Mouse (Mus musculus): ENCODE measurements around the gene Pkn2. TPM values are rescaled to one million over a fixed set of nuclear protein-coding genes. Genes with fewer than 3 reads are reported as not detected.

Pkn2 gene
- polyA plus RNA-seq, 1 experiment from 2014 or later = 30.9 TPM

DNA sequence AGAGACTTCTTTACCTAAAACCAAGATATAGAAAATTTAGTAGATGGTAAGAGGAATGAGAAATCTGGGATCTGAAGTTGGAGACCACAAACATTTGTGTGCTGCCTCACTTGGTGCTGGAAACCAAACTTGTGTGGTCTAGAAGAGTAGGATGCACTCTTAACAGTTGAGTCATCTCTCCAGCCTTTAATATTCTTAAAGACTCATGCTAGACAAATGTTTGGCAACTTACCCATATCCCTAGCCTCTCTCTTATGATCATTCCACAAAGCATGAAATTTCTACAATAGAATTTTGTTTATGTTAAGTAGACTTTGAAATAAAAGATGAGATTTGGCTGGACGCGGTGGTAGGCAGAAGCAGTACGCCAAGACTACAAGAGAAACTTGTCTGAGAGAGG lies 64.3 kb downstream of the Pkn2 start:
- DNase-seq = no peak
- ATAC-seq (ENCODE audit: low FRiP score, low TSS enrichment) = no peak
- Histone ChIP-seq H3K9me3 (ENCODE audit: control insufficient read depth, low read length) (no peaks in the 10 kb centered on the region), H3K36me3 (ENCODE audit: control insufficient read depth, insufficient read depth, low read length) (peaks cover 17% of the 10 kb centered on the region), H3K9ac (replicated peaks; ENCODE audit: low read length) (no peak overlapping the region), H3K27me3 (ENCODE audit: control insufficient read depth, insufficient read depth, low read length) (no peaks in the 10 kb centered on the region), H3K4me1 (ENCODE audit: control insufficient read depth, insufficient read depth, low read length) (no peaks in the 10 kb centered on the region), H3K4me2 (ENCODE audit: low read length) (no peak overlapping the region), H3K27ac (replicated peaks; ENCODE audit: low read depth, low read length) (no peak overlapping the region), H3K4me3 (replicated peaks; ENCODE audit: low read depth, low read length) (no peak overlapping the region)
- 95% methylated on average over 3 of the region's 3 CpGs for WGBS

DNA sequence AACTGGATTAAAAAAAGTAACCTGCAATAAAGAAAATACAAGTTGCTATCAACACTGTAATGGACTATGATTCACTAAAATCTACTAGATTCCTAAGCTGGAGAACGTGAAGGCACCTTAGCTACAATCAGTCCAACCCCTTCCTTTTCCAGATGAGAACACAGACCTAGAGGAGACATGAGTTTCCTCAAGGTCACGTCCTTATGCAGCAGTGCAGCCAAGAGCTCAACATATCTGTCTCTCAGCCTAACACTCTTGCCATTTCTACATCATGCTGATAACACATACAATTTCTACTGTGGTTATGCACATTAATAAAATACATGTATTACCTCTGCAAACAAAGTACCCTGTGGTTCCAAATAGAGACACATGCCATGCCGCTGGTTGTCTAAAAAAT lies 70.2 kb downstream of the Pkn2 start:
- H3K4me1 ChIP-seq (ENCODE audit: control insufficient read depth, insufficient read depth, low read length) = no peaks in the 10 kb centered on the region
- no peaks in the 10 kb centered on the region for H3K9me3 ChIP-seq (ENCODE audit: control insufficient read depth, low read length)
- DNase-seq = no peak
- no peaks in the 10 kb centered on the region for H3K27me3 ChIP-seq (ENCODE audit: control insufficient read depth, insufficient read depth, low read length)
- H3K36me3 ChIP-seq (ENCODE audit: control insufficient read depth, insufficient read depth, low read length) = peaks cover 29% of the 10 kb centered on the region
- H3K4me3 ChIP-seq (replicated peaks; ENCODE audit: low read depth, low read length) = no peak overlapping the region
- whole genome bisulfite sequencing = 93% methylated on average over 3 of the region's 3 CpGs
- no peak overlapping the region for H3K9ac ChIP-seq (replicated peaks; ENCODE audit: low read length)
- H3K4me2 ChIP-seq (ENCODE audit: low read length) = no peak overlapping the region
- ATAC-seq (ENCODE audit: low FRiP score, low TSS enrichment) = no peak
- H3K27ac ChIP-seq (replicated peaks; ENCODE audit: low read depth, low read length) = no peak overlapping the region

GRCm38 (mm10) chr3:142795587-142795986 lies 86.2 kb downstream of the Pkn2 start:
- no peak for ATAC-seq (ENCODE audit: low FRiP score, low TSS enrichment)
- Histone ChIP-seq H3K27me3 (ENCODE audit: control insufficient read depth, insufficient read depth, low read length) (no peaks in the 10 kb centered on the region), H3K36me3 (ENCODE audit: control insufficient read depth, insufficient read depth, low read length) (peaks cover 62% of the 10 kb centered on the region), H3K27ac (replicated peaks; ENCODE audit: low read depth, low read length) (no peak overlapping the region), H3K9me3 (ENCODE audit: control insufficient read depth, low read length) (no peaks in the 10 kb centered on the region), H3K4me1 (ENCODE audit: control insufficient read depth, insufficient read depth, low read length) (no peaks in the 10 kb centered on the region), H3K4me3 (replicated peaks; ENCODE audit: low read depth, low read length) (no peak overlapping the region), H3K4me2 (ENCODE audit: low read length) (no peak overlapping the region), H3K9ac (replicated peaks; ENCODE audit: low read length) (no peak overlapping the region)
- no peak for DNase-seq
- WGBS = 97% methylated on average over 3 of the region's 3 CpGs

- H3K9me3 ChIP-seq (ENCODE audit: control insufficient read depth, low read length) = no peaks in the 10 kb centered on the region
- 43% methylated on average over 2 of the region's 2 CpGs for WGBS
- no peaks in the 10 kb centered on the region for H3K4me1 ChIP-seq (ENCODE audit: control insufficient read depth, insufficient read depth, low read length)
- DNase-seq = peak; percentile 23
- no peak overlapping the region for H3K4me2 ChIP-seq (ENCODE audit: low read length)
- H3K27me3 ChIP-seq (ENCODE audit: control insufficient read depth, insufficient read depth, low read length) = no peaks in the 10 kb centered on the region
- H3K9ac ChIP-seq (replicated peaks; ENCODE audit: low read length) = no peak overlapping the region
- no peak for ATAC-seq (ENCODE audit: low FRiP score, low TSS enrichment)
- H3K4me3 ChIP-seq (replicated peaks; ENCODE audit: low read depth, low read length) = no peak overlapping the region
- H3K36me3 ChIP-seq (ENCODE audit: control insufficient read depth, insufficient read depth, low read length) = peaks cover 51% of the 10 kb centered on the region
- H3K27ac ChIP-seq (replicated peaks; ENCODE audit: low read depth, low read length) = no peak overlapping the region
These were observed 95.3 kb downstream of the Pkn2 start for GRCm38 (mm10) chr3:142786423-142787072.

DNA sequence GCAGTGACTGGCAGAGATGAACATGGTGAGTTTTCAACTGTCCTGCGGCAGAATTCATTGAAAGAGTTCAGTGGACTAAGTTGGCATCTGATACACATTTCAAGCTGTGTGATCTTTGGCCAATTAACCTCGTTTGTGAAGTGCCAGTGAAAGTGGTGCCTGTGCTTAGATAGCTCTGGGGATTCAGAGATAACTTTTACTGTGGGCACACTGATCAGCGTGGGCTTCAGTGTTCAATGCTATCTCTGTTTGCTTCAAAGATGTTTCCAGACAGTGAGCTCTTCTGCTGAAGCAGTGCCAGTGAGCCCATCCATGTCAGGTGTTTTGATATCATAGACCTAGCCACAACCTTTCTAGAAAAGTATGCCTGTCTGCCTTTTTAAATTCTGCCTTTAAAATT lies 104.6 kb downstream of the Pkn2 start:
- WGBS = 83% methylated on average over 3 of the region's 3 CpGs
- no peak for ATAC-seq (ENCODE audit: low FRiP score, low TSS enrichment)
- no peaks in the 10 kb centered on the region for H3K9me3 ChIP-seq (ENCODE audit: control insufficient read depth, low read length)
- H3K4me3 ChIP-seq (replicated peaks; ENCODE audit: low read depth, low read length) = no peak overlapping the region
- H3K27ac ChIP-seq (replicated peaks; ENCODE audit: low read depth, low read length) = no peak overlapping the region
- no peaks in the 10 kb centered on the region for H3K4me1 ChIP-seq (ENCODE audit: control insufficient read depth, insufficient read depth, low read length)
- H3K27me3 ChIP-seq (ENCODE audit: control insufficient read depth, insufficient read depth, low read length) = no peaks in the 10 kb centered on the region
- H3K36me3 ChIP-seq (ENCODE audit: control insufficient read depth, insufficient read depth, low read length) = peaks cover 63% of the 10 kb centered on the region
- H3K9ac ChIP-seq (replicated peaks; ENCODE audit: low read length) = no peak overlapping the region
- no peak overlapping the region for H3K4me2 ChIP-seq (ENCODE audit: low read length)
- DNase-seq = no peak

- Histone ChIP-seq H3K9me3 (ENCODE audit: control insufficient read depth, low read length) (no peaks in the 10 kb centered on the region), H3K4me3 (replicated peaks; ENCODE audit: low read depth, low read length) (no peak overlapping the region), H3K27me3 (ENCODE audit: control insufficient read depth, insufficient read depth, low read length) (no peaks in the 10 kb centered on the region), H3K4me2 (ENCODE audit: low read length) (no peak overlapping the region), H3K27ac (replicated peaks; ENCODE audit: low read depth, low read length) (no peak overlapping the region), H3K36me3 (ENCODE audit: control insufficient read depth, insufficient read depth, low read length) (peaks cover 33% of the 10 kb centered on the region), H3K9ac (replicated peaks; ENCODE audit: low read length) (no peak overlapping the region), H3K4me1 (ENCODE audit: control insufficient read depth, insufficient read depth, low read length) (no peaks in the 10 kb centered on the region)
- 82% methylated on average over 4 of the region's 4 CpGs for WGBS
- ATAC-seq (ENCODE audit: low FRiP score, low TSS enrichment) = no peak; the same call in 1 of the 2 replicates
- DNase-seq = no peak
These were observed 108.1 kb downstream of the Pkn2 start for GRCm38 (mm10) chr3:142773538-142774191.

DNA sequence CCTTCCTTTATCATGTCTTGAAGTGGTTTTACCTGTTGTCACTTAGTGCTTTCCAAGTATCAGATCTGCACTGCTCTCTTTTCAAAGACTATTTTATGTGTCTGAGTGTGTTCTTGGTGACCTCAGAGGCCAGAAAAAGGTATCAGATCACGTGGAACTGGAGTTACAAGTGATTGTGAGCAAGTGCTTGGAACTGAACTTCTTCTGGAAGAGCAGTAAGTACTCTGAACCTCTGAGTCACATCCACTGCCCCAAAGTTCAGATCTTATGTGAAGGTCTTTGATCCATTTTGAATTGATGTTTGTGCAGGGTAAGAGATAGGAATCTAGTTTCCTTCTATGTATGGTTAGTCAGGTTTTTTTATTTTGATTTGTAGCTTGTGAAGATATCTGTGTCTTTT lies 111.3 kb downstream of the Pkn2 start:
- Histone ChIP-seq H3K4me2 (ENCODE audit: low read length) (no peak overlapping the region), H3K9ac (replicated peaks; ENCODE audit: low read length) (no peak overlapping the region), H3K9me3 (ENCODE audit: control insufficient read depth, low read length) (no peaks in the 10 kb centered on the region), H3K4me1 (ENCODE audit: control insufficient read depth, insufficient read depth, low read length) (peaks cover 10% of the 10 kb centered on the region), H3K27ac (replicated peaks; ENCODE audit: low read depth, low read length) (no peak overlapping the region), H3K4me3 (replicated peaks; ENCODE audit: low read depth, low read length) (no peak overlapping the region), H3K36me3 (ENCODE audit: control insufficient read depth, insufficient read depth, low read length) (peaks cover 17% of the 10 kb centered on the region), H3K27me3 (ENCODE audit: control insufficient read depth, insufficient read depth, low read length) (no peaks in the 10 kb centered on the region)
- 78% methylated on average over 1 of the region's 1 CpGs for WGBS
- DNase-seq (no peak), ATAC-seq (ENCODE audit: low FRiP score, low TSS enrichment) (no peak)

- no peak for DNase-seq
- peaks cover 12% of the 10 kb centered on the region for H3K36me3 ChIP-seq (ENCODE audit: control insufficient read depth, insufficient read depth, low read length)
- H3K4me1 ChIP-seq (ENCODE audit: control insufficient read depth, insufficient read depth, low read length) = peaks cover 10% of the 10 kb centered on the region
- no peak overlapping the region for H3K4me2 ChIP-seq (ENCODE audit: low read length)
- H3K9ac ChIP-seq (replicated peaks; ENCODE audit: low read length) = no peak overlapping the region
- no peaks in the 10 kb centered on the region for H3K9me3 ChIP-seq (ENCODE audit: control insufficient read depth, low read length)
- no peak overlapping the region for H3K4me3 ChIP-seq (replicated peaks; ENCODE audit: low read depth, low read length)
- ATAC-seq (ENCODE audit: low FRiP score, low TSS enrichment) = no peak
- WGBS = 99% methylated on average over 6 of the region's 6 CpGs
- no peaks in the 10 kb centered on the region for H3K27me3 ChIP-seq (ENCODE audit: control insufficient read depth, insufficient read depth, low read length)
- H3K27ac ChIP-seq (replicated peaks; ENCODE audit: low read depth, low read length) = no peak overlapping the region
These were observed 113.3 kb downstream of the Pkn2 start for GRCm38 (mm10) chr3:142768498-142768897.

GRCm38 (mm10) chr3:142765778-142766165 lies 116.0 kb downstream of the Pkn2 start:
- Histone ChIP-seq H3K9me3 (ENCODE audit: control insufficient read depth, low read length) (no peaks in the 10 kb centered on the region), H3K27me3 (ENCODE audit: control insufficient read depth, insufficient read depth, low read length) (no peaks in the 10 kb centered on the region), H3K4me2 (ENCODE audit: low read length) (peak overlapping the region; percentile 82), H3K4me3 (replicated peaks; ENCODE audit: low read depth, low read length) (peak overlapping the region; percentile 89), H3K36me3 (ENCODE audit: control insufficient read depth, insufficient read depth, low read length) (no peaks in the 10 kb centered on the region), H3K4me1 (ENCODE audit: control insufficient read depth, insufficient read depth, low read length) (peaks cover 10% of the 10 kb centered on the region), H3K27ac (replicated peaks; ENCODE audit: low read depth, low read length) (no peak overlapping the region), H3K9ac (replicated peaks; ENCODE audit: low read length) (peak overlapping the region; percentile 93)
- ATAC-seq (ENCODE audit: low FRiP score, low TSS enrichment) = no peak
- WGBS = 31% methylated on average over 10 of the region's 10 CpGs
- DNase-seq = peak; percentile 10
